Mouse (Mus musculus) kidney, embryonic 16.5 days (tissue): ENCODE measurements around the gene Mri1. TPM values are rescaled to one million over a fixed set of nuclear protein-coding genes. Genes with fewer than 3 reads are reported as not detected.
A peak's percentile ranks its signal among the peaks of the same experiment; 100 is the strongest.
"Not testable (repeated sequence)": the region's sequence is repeated elsewhere in the genome, so short reads cannot be mapped to it uniquely, and the experiment has no call there.

Experiments
- ATAC-seq: fragments of 200-750 bp; cut with Nextera tagmentation; 2 replicates; pipeline ENCODE4 v1.8.0; 2017; ENCODE audit warnings: moderate TSS enrichment; ENCODE audit not compliant: low FRiP score, low TSS enrichment
- H3K27ac ChIP-seq: fragments of 300-500 bp; sonication (generic); 2 replicates; pipeline ENCODE4 v1.5.1; 2014; ENCODE audit warnings: low read length
- H3K27me3 ChIP-seq: fragments of 300-500 bp; sonication (generic); 2 replicates; pipeline ENCODE4 v1.6.1; 2014; ENCODE audit warnings: low read length, control low read depth, mixed read lengths; ENCODE audit not compliant: insufficient read depth
- H3K36me3 ChIP-seq: fragments of 300-500 bp; sonication (generic); 2 replicates; pipeline ENCODE4 v1.6.1; 2014; ENCODE audit warnings: low read length, control low read depth, mixed read lengths; ENCODE audit not compliant: insufficient read depth
- H3K4me1 ChIP-seq: fragments of 300-500 bp; sonication (generic); 2 replicates; pipeline ENCODE4 v1.6.1; 2014; ENCODE audit warnings: low read length, control low read depth, mixed read lengths; ENCODE audit not compliant: insufficient read depth
- H3K4me2 ChIP-seq: fragments of 300-500 bp; sonication (generic); replicated peaks from 2 replicates; pipeline ENCODE4 v1.6.1; 2014; ENCODE audit warnings: low read depth, low read length
- H3K4me3 ChIP-seq: fragments of 300-500 bp; sonication (generic); 2 replicates; pipeline ENCODE4 v1.5.1; 2014; ENCODE audit warnings: mild to moderate bottlenecking, low read length
- H3K9ac ChIP-seq: fragments of 300-500 bp; sonication (generic); replicated peaks from 2 replicates; pipeline ENCODE4 v1.6.1; 2014; ENCODE audit warnings: low read length
- H3K9me3 ChIP-seq: fragments of 300-500 bp; sonication (generic); 2 replicates; pipeline ENCODE4 v1.6.1; 2016; ENCODE audit warnings: low read length, control low read depth
- whole genome bisulfite sequencing: fragments of 180-500 bp; shearing (Covaris S2); extraction: QIAGEN DNeasy Blood & Tissue Kit; methylation state at CpG from one replicate; pipeline ENCODE4 v1.1.7; 2014; 5-methylcytosine and 5-hydroxymethylcytosine counted together
- polyA plus RNA-seq: library from polyadenylated mRNA; unstranded; fragments of >200 nt; fragmentation: Nextera tagmentation; extraction: Ambion mirVana; gene quantifications from 2 replicates; pipeline ENCODE4 v1.2.1, GENCODE M21; 2015

Mri1 gene
- polyA plus RNA-seq: 70.1 and 71.1 TPM in 2 replicates

GRCm38 (mm10) chr8:84256822-84257610 is at the start of gene Mri1:
Mri1 (minus strand) TSS chr8:84257326.
- Histone ChIP-seq H3K9me3 (no peaks in the 10 kb centered on the region), H3K4me1 (peaks cover 15% of the 10 kb centered on the region), H3K9ac (peak within 1 kb of the TSS; percentile 84), H3K4me2 (peak within 1 kb of the TSS; percentile 97), H3K4me3 (peak within 1 kb of the TSS; percentile 86), H3K27me3 (no peaks in the 10 kb centered on the region), H3K27ac (peak within 1 kb of the TSS; percentile 95), H3K36me3 (peaks cover 69% of the 10 kb centered on the region)
- WGBS: under 1% methylated on average over 64 of the region's 64 CpGs
- ATAC-seq: peak; percentile 90

GRCm38 (mm10) chr8:84303951-84304350 is 46.8 kb upstream of the Mri1 start:
- Histone ChIP-seq H3K27me3 (no peaks in the 10 kb centered on the region), H3K4me2 (no peak overlapping the region), H3K27ac (no peak overlapping the region), H3K9ac (no peak overlapping the region), H3K9me3 (no peaks in the 10 kb centered on the region), H3K4me1 (no peaks in the 10 kb centered on the region), H3K4me3 (no peak overlapping the region), H3K36me3 (no peaks in the 10 kb centered on the region)
- WGBS: 77% methylated on average over 2 of the region's 2 CpGs
- ATAC-seq: no peak

GRCm38 (mm10) chr8:84297029-84297785 is 40.1 kb upstream of the Mri1 start:
- WGBS: 74% methylated on average over 5 of the region's 5 CpGs
- H3K4me2 ChIP-seq: no peak overlapping the region
- no peaks in the 10 kb centered on the region for H3K36me3 ChIP-seq
- H3K4me3 ChIP-seq: no peak overlapping the region
- no peak overlapping the region for H3K27ac ChIP-seq
- no peaks in the 10 kb centered on the region for H3K9me3 ChIP-seq
- H3K4me1 ChIP-seq: no peaks in the 10 kb centered on the region
- no peak for ATAC-seq
- H3K9ac ChIP-seq: no peak overlapping the region
- H3K27me3 ChIP-seq: no peaks in the 10 kb centered on the region

GRCm38 (mm10) chr8:84291688-84292087 is 34.6 kb upstream of the Mri1 start:
- Histone ChIP-seq H3K4me2 (no peak overlapping the region), H3K27me3 (no peaks in the 10 kb centered on the region), H3K4me3 (no peak overlapping the region), H3K36me3 (no peaks in the 10 kb centered on the region), H3K27ac (no peak overlapping the region), H3K9me3 (no peaks in the 10 kb centered on the region), H3K4me1 (no peaks in the 10 kb centered on the region), H3K9ac (no peak overlapping the region)
- WGBS: 24% methylated on average over 8 of the region's 8 CpGs
- ATAC-seq: no peak

- Histone ChIP-seq H3K4me2 (no peak overlapping the region), H3K4me1 (no peaks in the 10 kb centered on the region), H3K36me3 (no peaks in the 10 kb centered on the region), H3K27me3 (no peaks in the 10 kb centered on the region), H3K9ac (no peak overlapping the region), H3K4me3 (no peak overlapping the region), H3K27ac (no peak overlapping the region), H3K9me3 (no peaks in the 10 kb centered on the region)
- no peak for ATAC-seq
- 66% methylated on average over 5 of the region's 5 CpGs for WGBS
These were observed 34.0 kb upstream of the Mri1 start for GRCm38 (mm10) chr8:84291086-84291485.

GRCm38 (mm10) chr8:84288892-84289291 is 31.8 kb upstream of the Mri1 start:
- 61% methylated on average over 2 of the region's 2 CpGs for WGBS
- Histone ChIP-seq H3K9me3 (no peaks in the 10 kb centered on the region), H3K36me3 (no peaks in the 10 kb centered on the region), H3K9ac (no peak overlapping the region), H3K4me2 (no peak overlapping the region), H3K27ac (no peak overlapping the region), H3K27me3 (no peaks in the 10 kb centered on the region), H3K4me3 (no peak overlapping the region), H3K4me1 (peaks cover 5% of the 10 kb centered on the region; the same call in 1 of the 2 replicates)
- no peak for ATAC-seq

GRCm38 (mm10) chr8:84285665-84286064 is 28.5 kb upstream of the Mri1 start:
- not testable (repeated sequence) for H3K4me1 ChIP-seq, H3K4me3 ChIP-seq, H3K9ac ChIP-seq, H3K4me2 ChIP-seq, H3K27ac ChIP-seq, H3K9me3 ChIP-seq, H3K27me3 ChIP-seq, H3K36me3 ChIP-seq, ATAC-seq
- WGBS: 65% methylated on average over 5 of the region's 5 CpGs

GRCm38 (mm10) chr8:84284608-84285063 is 27.5 kb upstream of the Mri1 start:
- Histone ChIP-seq H3K4me1 (peaks cover 7% of the 10 kb centered on the region; the same call in 1 of the 2 replicates), H3K9ac (peak overlapping the region; percentile 24; the same call in 1 of the 2 replicates), H3K27ac (peak overlapping the region; percentile 80), H3K9me3 (no peaks in the 10 kb centered on the region), H3K27me3 (no peaks in the 10 kb centered on the region), H3K36me3 (no peaks in the 10 kb centered on the region), H3K4me3 (peak overlapping the region; percentile 32), H3K4me2 (peak overlapping the region; percentile 45)
- 9% methylated on average over 9 of the region's 9 CpGs for WGBS
- peak; percentile 49; the same call in 1 of the 2 replicates for ATAC-seq

- H3K4me3 ChIP-seq: no peak overlapping the region
- H3K9me3 ChIP-seq: no peaks in the 10 kb centered on the region
- no peaks in the 10 kb centered on the region for H3K27me3 ChIP-seq
- H3K4me2 ChIP-seq: no peak overlapping the region
- no peaks in the 10 kb centered on the region for H3K36me3 ChIP-seq
- no peak overlapping the region for H3K9ac ChIP-seq
- H3K4me1 ChIP-seq: peaks cover 7% of the 10 kb centered on the region; the same call in 1 of the 2 replicates
- WGBS: 63% methylated on average over 10 of the region's 10 CpGs
- no peak overlapping the region for H3K27ac ChIP-seq
- ATAC-seq: no peak
These were observed 23.7 kb upstream of the Mri1 start for GRCm38 (mm10) chr8:84280777-84281176.
